Mouse (Mus musculus): ENCODE measurements around the gene Iqub. TPM values are rescaled to one million over a fixed set of nuclear protein-coding genes. Genes with fewer than 3 reads are reported as not detected.

The Iqub gene
- polyA plus RNA-seq (2014; fragmentation: Nextera tagmentation; extraction: Ambion mirVana): 2.0 and 2.1 TPM in 2 replicates

GRCm38 (mm10) chr6:24514552-24515284 is at the start of gene Iqub:
Iqub (minus strand) TSS chr6:24515067.
- H3K36me3 ChIP-seq (ENCODE audit: control insufficient read depth, insufficient read depth, low read length): peaks cover 16% of the 10 kb centered on the region
- H3K4me3 ChIP-seq (ENCODE audit: low read depth, low read length): no peak within 1 kb of the TSS
- no peaks in the 10 kb centered on the region for H3K27me3 ChIP-seq (replicated peaks; ENCODE audit: control insufficient read depth, insufficient read depth, low read length)
- no peak within 1 kb of the TSS for H3K27ac ChIP-seq (ENCODE audit: low read depth, low read length)
- H3K4me1 ChIP-seq (ENCODE audit: control insufficient read depth, insufficient read depth, low read length): peaks cover 7% of the 10 kb centered on the region
- peak; percentile 93 for ATAC-seq
- H3K9me3 ChIP-seq (replicated peaks; ENCODE audit: control insufficient read depth, low read length): no peaks in the 10 kb centered on the region
- H3K9ac ChIP-seq (ENCODE audit: low read length): peak within 1 kb of the TSS; percentile 33; the same call in 1 of the 2 replicates
- DNase-seq (ENCODE audit: low spot score): peak; percentile 90
- 21% methylated on average over 13 of the region's 13 CpGs for WGBS
- H3K4me2 ChIP-seq (ENCODE audit: low read length): peak within 1 kb of the TSS; percentile 25

DNA sequence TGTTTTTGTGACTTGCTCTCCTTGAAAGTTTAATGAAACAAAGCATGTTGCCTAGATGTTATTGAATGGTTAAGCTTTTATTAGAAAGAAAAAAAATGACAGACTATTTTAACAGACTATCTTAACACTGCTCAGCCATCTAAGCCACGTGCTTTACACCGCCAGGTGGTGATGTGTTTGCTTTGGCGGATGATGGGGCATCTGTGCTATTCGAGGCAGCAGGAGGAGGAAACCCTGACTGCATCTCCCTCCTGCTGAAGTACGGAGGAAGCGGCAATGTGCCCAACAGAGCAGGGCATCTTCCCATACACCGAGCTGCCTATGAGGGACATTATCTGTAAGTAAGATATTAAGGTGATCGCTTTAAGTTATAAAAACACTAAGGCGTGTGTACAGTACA is 49.2 kb upstream of the Iqub start:
- no peak overlapping the region for H3K4me3 ChIP-seq (ENCODE audit: low read depth, low read length)
- ATAC-seq: no peak
- no peak for DNase-seq (ENCODE audit: low spot score)
- 75% methylated on average over 9 of the region's 9 CpGs for WGBS
- no peak overlapping the region for H3K9ac ChIP-seq (ENCODE audit: low read length)
- H3K9me3 ChIP-seq (replicated peaks; ENCODE audit: control insufficient read depth, low read length): no peaks in the 10 kb centered on the region
- no peak overlapping the region for H3K27ac ChIP-seq (ENCODE audit: low read depth, low read length)
- H3K4me1 ChIP-seq (ENCODE audit: control insufficient read depth, insufficient read depth, low read length): no peaks in the 10 kb centered on the region
- H3K4me2 ChIP-seq (ENCODE audit: low read length): no peak overlapping the region
- no peaks in the 10 kb centered on the region for H3K36me3 ChIP-seq (ENCODE audit: control insufficient read depth, insufficient read depth, low read length)
- no peaks in the 10 kb centered on the region for H3K27me3 ChIP-seq (replicated peaks; ENCODE audit: control insufficient read depth, insufficient read depth, low read length)

- ATAC-seq (no peak), DNase-seq (ENCODE audit: low spot score) (no peak)
- no peaks in the 10 kb centered on the region for H3K4me1 ChIP-seq (ENCODE audit: control insufficient read depth, insufficient read depth, low read length)
- no peaks in the 10 kb centered on the region for H3K27me3 ChIP-seq (replicated peaks; ENCODE audit: control insufficient read depth, insufficient read depth, low read length)
- H3K4me2 ChIP-seq (ENCODE audit: low read length): no peak overlapping the region
- no peak overlapping the region for H3K27ac ChIP-seq (ENCODE audit: low read depth, low read length)
- no peaks in the 10 kb centered on the region for H3K36me3 ChIP-seq (ENCODE audit: control insufficient read depth, insufficient read depth, low read length)
- no peak overlapping the region for H3K9ac ChIP-seq (ENCODE audit: low read length)
- H3K9me3 ChIP-seq (replicated peaks; ENCODE audit: control insufficient read depth, low read length): no peaks in the 10 kb centered on the region
- 85% methylated on average over 2 of the region's 2 CpGs for WGBS
- H3K4me3 ChIP-seq (ENCODE audit: low read depth, low read length): no peak overlapping the region
Measured at GRCm38 (mm10) chr6:24555488-24555887, 40.6 kb upstream of the Iqub start.

DNA sequence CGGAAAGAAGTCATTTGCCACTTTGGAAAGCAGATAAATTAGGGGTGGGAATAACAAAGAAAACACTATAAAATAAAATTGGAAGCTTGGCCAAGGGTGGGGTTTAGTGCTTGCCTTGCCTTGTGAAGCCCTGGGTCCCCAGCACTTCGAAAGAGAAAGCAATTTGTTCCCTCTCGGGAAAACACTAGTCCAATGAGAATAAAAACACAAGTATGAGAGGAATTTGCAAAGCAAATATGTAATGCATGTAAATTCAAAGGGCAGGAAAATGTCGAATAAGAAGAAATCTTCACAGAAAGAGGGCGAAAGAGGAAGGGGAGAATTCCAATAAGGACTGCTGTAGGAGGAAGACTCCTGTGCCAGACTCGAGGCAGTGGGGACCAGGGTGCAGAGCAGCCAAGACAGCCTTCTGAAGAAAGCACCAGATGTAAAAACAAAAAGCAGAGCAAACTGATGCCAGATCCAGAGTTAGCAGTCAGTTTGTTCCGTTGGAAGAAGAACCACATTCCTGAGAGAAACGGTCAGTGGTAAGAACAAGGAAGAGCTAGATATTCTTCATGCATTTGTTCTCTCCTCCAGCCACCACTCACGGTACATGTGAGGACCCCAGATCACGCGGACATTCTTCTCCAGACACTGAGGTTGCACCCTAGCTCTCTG is 39.7 kb upstream of the Iqub start:
- no peak overlapping the region for H3K27ac ChIP-seq (ENCODE audit: low read depth, low read length)
- H3K9me3 ChIP-seq (replicated peaks; ENCODE audit: control insufficient read depth, low read length): no peaks in the 10 kb centered on the region
- no peaks in the 10 kb centered on the region for H3K27me3 ChIP-seq (replicated peaks; ENCODE audit: control insufficient read depth, insufficient read depth, low read length)
- no peak for ATAC-seq
- DNase-seq (ENCODE audit: low spot score): no peak
- no peaks in the 10 kb centered on the region for H3K36me3 ChIP-seq (ENCODE audit: control insufficient read depth, insufficient read depth, low read length)
- no peaks in the 10 kb centered on the region for H3K4me1 ChIP-seq (ENCODE audit: control insufficient read depth, insufficient read depth, low read length)
- H3K9ac ChIP-seq (ENCODE audit: low read length): no peak overlapping the region
- 83% methylated on average over 11 of the region's 11 CpGs for WGBS
- H3K4me3 ChIP-seq (ENCODE audit: low read depth, low read length): no peak overlapping the region
- no peak overlapping the region for H3K4me2 ChIP-seq (ENCODE audit: low read length)

DNA sequence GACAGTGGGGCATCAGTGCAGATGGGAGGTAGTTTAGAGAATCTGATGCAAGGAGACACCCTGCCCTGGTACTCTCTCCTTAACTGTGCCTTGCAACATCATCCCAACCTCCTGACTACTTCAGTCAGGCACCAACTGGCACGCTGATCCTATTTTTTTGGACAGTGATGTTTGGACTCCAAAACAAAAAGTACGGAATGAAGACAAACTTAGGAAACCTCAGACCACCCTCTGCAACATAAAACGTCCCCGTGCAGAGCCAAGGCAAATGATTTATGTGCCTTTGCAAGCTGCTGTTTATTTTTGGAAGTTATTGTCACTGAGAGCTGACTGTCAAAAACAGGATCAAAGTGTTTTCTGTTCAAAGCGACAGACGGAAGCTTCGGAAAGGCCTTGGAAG is 37.2 kb upstream of the Iqub start:
- ATAC-seq (no peak), DNase-seq (ENCODE audit: low spot score) (no peak)
- 86% methylated on average over 7 of the region's 7 CpGs for WGBS

DNA sequence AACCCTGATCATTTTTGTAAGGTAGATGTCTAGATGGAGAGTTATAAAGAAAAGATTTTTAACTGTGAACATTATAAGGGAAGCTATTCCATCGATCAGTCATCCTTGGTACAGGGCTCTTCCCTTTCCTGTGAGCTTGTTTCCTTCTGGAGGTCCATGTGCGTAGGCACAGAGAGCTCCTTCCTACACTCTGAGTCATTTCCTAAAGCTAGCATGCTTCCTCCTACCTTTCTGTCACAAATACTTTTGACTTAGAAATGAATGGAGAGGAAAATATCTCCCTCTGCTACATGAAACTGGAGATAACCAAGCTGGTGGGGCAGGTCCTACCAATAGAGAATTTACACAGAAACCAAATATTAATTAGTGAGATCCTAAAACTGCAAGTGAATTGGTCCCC is 34.9 kb upstream of the Iqub start:
- Histone ChIP-seq H3K9ac (ENCODE audit: low read length) (no peak overlapping the region), H3K9me3 (replicated peaks; ENCODE audit: control insufficient read depth, low read length) (no peaks in the 10 kb centered on the region), H3K4me3 (ENCODE audit: low read depth, low read length) (no peak overlapping the region), H3K4me2 (ENCODE audit: low read length) (no peak overlapping the region), H3K27me3 (replicated peaks; ENCODE audit: control insufficient read depth, insufficient read depth, low read length) (no peaks in the 10 kb centered on the region), H3K36me3 (ENCODE audit: control insufficient read depth, insufficient read depth, low read length) (no peaks in the 10 kb centered on the region), H3K27ac (ENCODE audit: low read depth, low read length) (no peak overlapping the region), H3K4me1 (ENCODE audit: control insufficient read depth, insufficient read depth, low read length) (no peaks in the 10 kb centered on the region)
- DNase-seq (ENCODE audit: low spot score) (no peak), ATAC-seq (no peak)
- WGBS: 95% methylated on average over 2 of the region's 2 CpGs

More for the DNA sequence above, 37.2 kb upstream of the Iqub start:
- Histone ChIP-seq H3K4me1 (ENCODE audit: control insufficient read depth, insufficient read depth, low read length) (no peaks in the 10 kb centered on the region), H3K36me3 (ENCODE audit: control insufficient read depth, insufficient read depth, low read length) (no peaks in the 10 kb centered on the region), H3K27me3 (replicated peaks; ENCODE audit: control insufficient read depth, insufficient read depth, low read length) (no peaks in the 10 kb centered on the region), H3K4me2 (ENCODE audit: low read length) (no peak overlapping the region), H3K4me3 (ENCODE audit: low read depth, low read length) (no peak overlapping the region), H3K9me3 (replicated peaks; ENCODE audit: control insufficient read depth, low read length) (no peaks in the 10 kb centered on the region), H3K27ac (ENCODE audit: low read depth, low read length) (no peak overlapping the region), H3K9ac (ENCODE audit: low read length) (no peak overlapping the region)

DNA sequence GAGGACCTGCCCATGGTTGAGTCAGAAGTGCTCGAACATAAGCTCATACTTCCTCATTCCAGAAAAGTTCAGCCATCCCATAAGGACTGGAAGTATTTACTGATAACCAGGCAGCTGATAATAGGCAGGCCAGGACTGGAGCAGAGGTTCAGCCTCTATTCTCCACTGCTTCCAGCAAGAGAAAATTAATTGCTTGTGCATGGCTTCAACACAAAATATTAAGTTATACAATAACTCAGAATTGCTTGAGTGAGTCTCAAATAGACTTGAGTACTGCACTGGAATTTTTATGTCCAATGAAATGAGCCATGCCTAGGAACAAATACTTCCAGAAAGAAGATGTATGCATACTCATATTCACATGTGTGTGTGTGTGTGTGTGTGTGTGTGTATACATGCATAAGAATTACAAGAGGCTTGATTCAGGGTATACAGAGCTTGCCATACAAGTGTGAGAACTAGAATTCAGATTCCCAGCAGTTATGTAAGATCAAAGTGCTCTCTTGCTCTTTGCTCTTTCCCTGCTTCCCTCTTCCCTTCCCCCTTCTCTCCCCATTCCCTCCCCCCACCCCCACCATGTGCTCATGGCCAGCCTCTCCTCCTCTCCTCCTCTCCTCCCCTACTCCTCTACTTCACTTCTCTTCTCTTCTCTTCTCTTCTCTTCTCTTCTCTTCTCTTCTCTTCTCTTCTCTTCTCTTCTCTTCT is 32.0 kb upstream of the Iqub start:
- Histone ChIP-seq H3K9ac (ENCODE audit: low read length) (no peak overlapping the region), H3K4me2 (ENCODE audit: low read length) (no peak overlapping the region), H3K36me3 (ENCODE audit: control insufficient read depth, insufficient read depth, low read length) (no peaks in the 10 kb centered on the region), H3K27me3 (replicated peaks; ENCODE audit: control insufficient read depth, insufficient read depth, low read length) (no peaks in the 10 kb centered on the region), H3K27ac (ENCODE audit: low read depth, low read length) (no peak overlapping the region), H3K9me3 (replicated peaks; ENCODE audit: control insufficient read depth, low read length) (no peaks in the 10 kb centered on the region), H3K4me1 (ENCODE audit: control insufficient read depth, insufficient read depth, low read length) (no peaks in the 10 kb centered on the region), H3K4me3 (ENCODE audit: low read depth, low read length) (no peak overlapping the region)
- no peak for DNase-seq (ENCODE audit: low spot score)
- 91% methylated on average over 1 of the region's 1 CpGs for WGBS
- ATAC-seq: no peak

DNA sequence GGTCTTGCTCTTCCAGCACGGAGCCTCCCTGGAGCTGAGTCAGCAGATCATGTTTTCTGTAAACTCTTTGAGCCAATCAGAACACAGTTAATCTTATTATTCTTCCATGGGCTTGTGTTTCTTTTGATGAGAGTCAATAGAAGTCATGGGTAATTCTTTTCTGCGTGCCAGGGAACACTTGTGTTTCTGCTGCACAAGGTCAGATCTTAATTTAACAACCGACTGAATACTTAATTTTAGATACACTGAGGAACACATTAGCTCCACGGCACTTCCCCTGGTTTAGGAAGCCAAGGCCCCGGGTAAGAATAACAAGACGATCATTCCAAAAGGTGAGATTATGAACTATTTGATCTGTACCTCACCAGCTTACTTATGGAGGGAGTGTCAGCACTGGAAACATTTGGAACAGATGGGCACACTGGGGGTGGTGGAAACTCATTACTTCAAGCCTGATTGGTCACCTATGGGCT is 28.3 kb upstream of the Iqub start:
- Histone ChIP-seq H3K4me1 (ENCODE audit: control insufficient read depth, insufficient read depth, low read length) (no peaks in the 10 kb centered on the region), H3K36me3 (ENCODE audit: control insufficient read depth, insufficient read depth, low read length) (no peaks in the 10 kb centered on the region), H3K27me3 (replicated peaks; ENCODE audit: control insufficient read depth, insufficient read depth, low read length) (no peaks in the 10 kb centered on the region), H3K9me3 (replicated peaks; ENCODE audit: control insufficient read depth, low read length) (no peaks in the 10 kb centered on the region), H3K27ac (ENCODE audit: low read depth, low read length) (no peak overlapping the region), H3K9ac (ENCODE audit: low read length) (no peak overlapping the region), H3K4me3 (ENCODE audit: low read depth, low read length) (no peak overlapping the region), H3K4me2 (ENCODE audit: low read length) (no peak overlapping the region)
- no peak for DNase-seq (ENCODE audit: low spot score)
- ATAC-seq: no peak
- 77% methylated on average over 6 of the region's 6 CpGs for WGBS

- Histone ChIP-seq H3K9ac (ENCODE audit: low read length) (no peak overlapping the region), H3K9me3 (replicated peaks; ENCODE audit: control insufficient read depth, low read length) (no peaks in the 10 kb centered on the region), H3K4me1 (ENCODE audit: control insufficient read depth, insufficient read depth, low read length) (no peaks in the 10 kb centered on the region), H3K36me3 (ENCODE audit: control insufficient read depth, insufficient read depth, low read length) (no peaks in the 10 kb centered on the region), H3K4me3 (ENCODE audit: low read depth, low read length) (no peak overlapping the region), H3K27me3 (replicated peaks; ENCODE audit: control insufficient read depth, insufficient read depth, low read length) (no peaks in the 10 kb centered on the region), H3K27ac (ENCODE audit: low read depth, low read length) (no peak overlapping the region), H3K4me2 (ENCODE audit: low read length) (no peak overlapping the region)
- DNase-seq (ENCODE audit: low spot score): no peak
- no peak for ATAC-seq
Measured at GRCm38 (mm10) chr6:24542393-24542792, 27.5 kb upstream of the Iqub start.

Data from forebrain, embryonic 14.5 days (tissue).